Mouse (Mus musculus): ENCODE results near the gene Dph1. TPM values are rescaled to one million over a fixed set of nuclear protein-coding genes. Genes with fewer than 3 reads are reported as not detected.
A peak's percentile ranks its signal among the peaks of the same experiment; 100 is the strongest.

Gene Dph1
- polyA plus RNA-seq, 1 experiment = 18.6 TPM

GRCm38 (mm10) chr11:75227632-75228031 is 36.6 kb upstream of the Dph1 start:
- 36% methylated on average over 3 of the region's 3 CpGs for WGBS
- H3K27ac ChIP-seq (ENCODE audit: insufficient read depth, low read length) = no peak overlapping the region

GRCm38 (mm10) chr11:75224835-75225234 is 33.8 kb upstream of the Dph1 start:
- Histone ChIP-seq H3K4me3 (replicated peaks; ENCODE audit: insufficient read depth, low read depth, low read length) (no peak overlapping the region), H3K4me1 (ENCODE audit: control insufficient read depth, insufficient read depth, low read length) (peaks cover 35% of the 10 kb centered on the region), H3K27me3 (ENCODE audit: control insufficient read depth, insufficient read depth, low read length) (no peaks in the 10 kb centered on the region), H3K27ac (ENCODE audit: insufficient read depth, low read length) (no peak overlapping the region)
- no peak for DNase-seq
- TF ChIP-seq CTCF (IDR thresholded peaks at IDR 0.05; ENCODE audit: borderline replicate concordance, insufficient read depth, low read depth, low read length) (no peak), POLR2A (IDR thresholded peaks at IDR 0.05; ENCODE audit: borderline replicate concordance, insufficient read depth, low read length) (no peak)
- WGBS = 86% methylated on average over 4 of the region's 4 CpGs

More at GRCm38 (mm10) chr11:75227632-75228031, 36.6 kb upstream of the Dph1 start:
- TF ChIP-seq CTCF (IDR thresholded peaks at IDR 0.05; ENCODE audit: borderline replicate concordance, insufficient read depth, low read depth, low read length) (no peak), POLR2A (IDR thresholded peaks at IDR 0.05; ENCODE audit: borderline replicate concordance, insufficient read depth, low read length) (no peak)
- Histone ChIP-seq H3K4me1 (ENCODE audit: control insufficient read depth, insufficient read depth, low read length) (peaks cover 44% of the 10 kb centered on the region), H3K27me3 (ENCODE audit: control insufficient read depth, insufficient read depth, low read length) (no peaks in the 10 kb centered on the region), H3K4me3 (replicated peaks; ENCODE audit: insufficient read depth, low read depth, low read length) (no peak overlapping the region)
- no peak for DNase-seq

- DNase-seq = no peak
- Histone ChIP-seq H3K4me3 (replicated peaks; ENCODE audit: insufficient read depth, low read depth, low read length) (no peak overlapping the region), H3K4me1 (ENCODE audit: control insufficient read depth, insufficient read depth, low read length) (peaks cover 28% of the 10 kb centered on the region), H3K27ac (ENCODE audit: insufficient read depth, low read length) (no peak overlapping the region), H3K27me3 (ENCODE audit: control insufficient read depth, insufficient read depth, low read length) (no peaks in the 10 kb centered on the region)
- 39% methylated on average over 12 of the region's 12 CpGs for WGBS
- TF ChIP-seq CTCF (IDR thresholded peaks at IDR 0.05; ENCODE audit: borderline replicate concordance, insufficient read depth, low read depth, low read length) (no peak), POLR2A (IDR thresholded peaks at IDR 0.05; ENCODE audit: borderline replicate concordance, insufficient read depth, low read length) (no peak)
Measured at GRCm38 (mm10) chr11:75224062-75224461, 33.0 kb upstream of the Dph1 start.

- Histone ChIP-seq H3K27ac (ENCODE audit: insufficient read depth, low read length) (no peak overlapping the region), H3K4me3 (replicated peaks; ENCODE audit: insufficient read depth, low read depth, low read length) (no peak overlapping the region), H3K27me3 (ENCODE audit: control insufficient read depth, insufficient read depth, low read length) (no peaks in the 10 kb centered on the region), H3K4me1 (ENCODE audit: control insufficient read depth, insufficient read depth, low read length) (peaks cover 16% of the 10 kb centered on the region)
- TF ChIP-seq POLR2A (IDR thresholded peaks at IDR 0.05; ENCODE audit: borderline replicate concordance, insufficient read depth, low read length) (no peak), CTCF (IDR thresholded peaks at IDR 0.05; ENCODE audit: borderline replicate concordance, insufficient read depth, low read depth, low read length) (no peak)
- WGBS = 48% methylated on average over 6 of the region's 6 CpGs
- DNase-seq = no peak
Measured at GRCm38 (mm10) chr11:75220517-75221145, 29.6 kb upstream of the Dph1 start.

GRCm38 (mm10) chr11:75220115-75220514 is 29.1 kb upstream of the Dph1 start:
- Histone ChIP-seq H3K27me3 (ENCODE audit: control insufficient read depth, insufficient read depth, low read length) (no peaks in the 10 kb centered on the region), H3K27ac (ENCODE audit: insufficient read depth, low read length) (no peak overlapping the region), H3K4me3 (replicated peaks; ENCODE audit: insufficient read depth, low read depth, low read length) (no peak overlapping the region), H3K4me1 (ENCODE audit: control insufficient read depth, insufficient read depth, low read length) (peaks cover 20% of the 10 kb centered on the region)
- no peak for TF ChIP-seq POLR2A (IDR thresholded peaks at IDR 0.05; ENCODE audit: borderline replicate concordance, insufficient read depth, low read length)
- no peak for TF ChIP-seq CTCF (IDR thresholded peaks at IDR 0.05; ENCODE audit: borderline replicate concordance, insufficient read depth, low read depth, low read length)
- WGBS = 26% methylated on average over 9 of the region's 9 CpGs
- DNase-seq = peak in 1 of 2 experiments; percentile 52

GRCm38 (mm10) chr11:75214081-75214950 is 23.3 kb upstream of the Dph1 start:
- Histone ChIP-seq H3K27ac (ENCODE audit: insufficient read depth, low read length) (0 out of 2 replicates have a peak overlapping the region, but pooled peaks have one; percentile 52), H3K4me3 (replicated peaks; ENCODE audit: insufficient read depth, low read depth, low read length) (peak overlapping the region; percentile 45), H3K27me3 (ENCODE audit: control insufficient read depth, insufficient read depth, low read length) (no peaks in the 10 kb centered on the region), H3K4me1 (ENCODE audit: control insufficient read depth, insufficient read depth, low read length) (peaks cover 50% of the 10 kb centered on the region)
- 23% methylated on average over 12 of the region's 13 CpGs for WGBS
- TF ChIP-seq POLR2A (IDR thresholded peaks at IDR 0.05; ENCODE audit: borderline replicate concordance, insufficient read depth, low read length) = no peak
- no peak for TF ChIP-seq CTCF (IDR thresholded peaks at IDR 0.05; ENCODE audit: borderline replicate concordance, insufficient read depth, low read depth, low read length)
- DNase-seq = peak in 1 of 2 experiments; percentile 40

DNA sequence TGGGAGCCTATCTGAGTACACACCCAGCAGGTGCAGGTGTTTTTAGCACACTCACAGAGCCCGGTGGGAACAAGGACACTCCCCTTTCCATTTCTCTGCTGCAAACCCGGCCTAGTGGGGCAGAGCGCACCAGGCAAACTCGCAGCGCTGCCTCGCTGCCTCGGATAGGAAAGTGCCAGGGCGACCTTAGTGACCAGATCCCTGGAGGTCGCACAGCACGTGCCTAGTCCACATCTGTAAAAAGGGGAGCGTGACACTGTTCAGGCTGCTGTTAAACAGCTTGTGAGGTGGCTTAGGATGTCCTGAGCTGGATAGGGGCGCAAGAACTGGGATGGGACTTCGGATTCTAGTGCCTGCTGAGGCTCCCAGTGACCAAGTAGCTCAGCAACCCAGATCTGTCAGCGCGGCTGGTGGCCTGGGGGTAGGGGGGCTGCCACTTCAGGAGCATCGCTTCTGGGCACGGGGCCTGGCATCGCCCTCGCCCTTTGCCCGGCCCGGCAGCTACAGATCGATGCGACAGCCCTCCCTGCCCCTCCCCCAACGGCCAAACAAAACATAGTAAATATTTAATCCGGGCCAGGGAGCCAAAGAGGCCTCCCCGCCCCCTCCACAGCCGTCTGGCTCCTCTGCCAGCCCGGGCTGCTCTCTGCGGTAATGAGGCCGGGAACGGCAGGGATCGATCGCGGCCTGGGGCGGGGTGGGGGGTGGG is 22.5 kb upstream of the Dph1 start:
- Histone ChIP-seq H3K27me3 (ENCODE audit: control insufficient read depth, insufficient read depth, low read length) (no peaks in the 10 kb centered on the region), H3K4me3 (replicated peaks; ENCODE audit: insufficient read depth, low read depth, low read length) (peak overlapping the region; percentile 45), H3K27ac (ENCODE audit: insufficient read depth, low read length) (peak overlapping the region; percentile 87), H3K4me1 (ENCODE audit: control insufficient read depth, insufficient read depth, low read length) (peaks cover 56% of the 10 kb centered on the region)
- no peak for TF ChIP-seq CTCF (IDR thresholded peaks at IDR 0.05; ENCODE audit: borderline replicate concordance, insufficient read depth, low read depth, low read length)
- TF ChIP-seq POLR2A (IDR thresholded peaks at IDR 0.05; ENCODE audit: borderline replicate concordance, insufficient read depth, low read length) = no peak
- WGBS = 3% methylated on average over 35 of the region's 35 CpGs
- peak; percentile 66 to 70 for DNase-seq

Measured in cerebellum, adult 2 months (tissue).